Mouse (Mus musculus): ENCODE data around the gene Rad51b.
"Not testable (repeated sequence)": the region's sequence is repeated elsewhere in the genome, so short reads cannot be mapped to it uniquely, and the experiment has no call there.

The Rad51b gene

GRCm38 (mm10) chr12:79317339-79317738, 20.3 kb downstream of the Rad51b start:
- TF ChIP-seq NANOG (IDR thresholded peaks at IDR 0.05; ENCODE audit: borderline replicate concordance, low read length) (no peak), CTCF (conservative IDR thresholded peaks at IDR 0.05; ENCODE audit: low read length) (no peak), POU5F1 (IDR thresholded peaks at IDR 0.05; ENCODE audit: borderline replicate concordance, low read length) (no peak)
- H3K36me3 ChIP-seq (ENCODE audit: insufficient read depth, low read length): peaks cover 14% of the 10 kb centered on the region
- H3K9me3 ChIP-seq (ENCODE audit: low read length): no peaks in the 10 kb centered on the region
- no peaks in the 10 kb centered on the region for H3K27me3 ChIP-seq (ENCODE audit: insufficient read depth, low read length)
- peaks cover 2% of the 10 kb centered on the region; the same call in 1 of the 2 replicates for H3K4me1 ChIP-seq (replicated peaks; ENCODE audit: low read depth, low read length)
- no peak overlapping the region for H3K4me3 ChIP-seq (replicated peaks; ENCODE audit: low read length)

- Histone ChIP-seq H3K4me3 (replicated peaks; ENCODE audit: low read length) (no peak overlapping the region), H3K4me1 (replicated peaks; ENCODE audit: low read depth, low read length) (0 out of 2 replicates have a peak, but pooled peaks cover 2% of the 10 kb centered on the region), H3K36me3 (ENCODE audit: insufficient read depth, low read length) (peaks cover 12% of the 10 kb centered on the region), H3K9me3 (ENCODE audit: low read length) (no peaks in the 10 kb centered on the region), H3K27me3 (ENCODE audit: insufficient read depth, low read length) (no peaks in the 10 kb centered on the region)
- TF ChIP-seq POU5F1 (IDR thresholded peaks at IDR 0.05; ENCODE audit: borderline replicate concordance, low read length) (no peak), NANOG (IDR thresholded peaks at IDR 0.05; ENCODE audit: borderline replicate concordance, low read length) (no peak), CTCF (conservative IDR thresholded peaks at IDR 0.05; ENCODE audit: low read length) (no peak)
These were observed 23.8 kb downstream of the Rad51b start for GRCm38 (mm10) chr12:79320895-79321294.

GRCm38 (mm10) chr12:79322539-79322938, 25.5 kb downstream of the Rad51b start:
- Histone ChIP-seq H3K4me1 (replicated peaks; ENCODE audit: low read depth, low read length) (peaks cover 15% of the 10 kb centered on the region), H3K36me3 (ENCODE audit: insufficient read depth, low read length) (peaks cover 20% of the 10 kb centered on the region)
- not testable (repeated sequence) for H3K9me3 ChIP-seq (ENCODE audit: low read length); H3K4me3 ChIP-seq (replicated peaks; ENCODE audit: low read length); H3K27me3 ChIP-seq (ENCODE audit: insufficient read depth, low read length)
- peak; percentile 46 for TF ChIP-seq CTCF (conservative IDR thresholded peaks at IDR 0.05; ENCODE audit: low read length)

GRCm38 (mm10) chr12:79326236-79326635, 29.2 kb downstream of the Rad51b start:
- H3K4me1 ChIP-seq (replicated peaks; ENCODE audit: low read depth, low read length): peaks cover 21% of the 10 kb centered on the region
- TF ChIP-seq NANOG (IDR thresholded peaks at IDR 0.05; ENCODE audit: borderline replicate concordance, low read length) (no peak), CTCF (conservative IDR thresholded peaks at IDR 0.05; ENCODE audit: low read length) (no peak), POU5F1 (IDR thresholded peaks at IDR 0.05; ENCODE audit: borderline replicate concordance, low read length) (no peak)
- peaks cover 22% of the 10 kb centered on the region for H3K36me3 ChIP-seq (ENCODE audit: insufficient read depth, low read length)

GRCm38 (mm10) chr12:79326745-79327144, 29.7 kb downstream of the Rad51b start:
- H3K27me3 ChIP-seq (ENCODE audit: insufficient read depth, low read length): no peaks in the 10 kb centered on the region
- no peak for TF ChIP-seq CTCF (conservative IDR thresholded peaks at IDR 0.05; ENCODE audit: low read length)
- no peak for TF ChIP-seq NANOG (IDR thresholded peaks at IDR 0.05; ENCODE audit: borderline replicate concordance, low read length)
- TF ChIP-seq POU5F1 (IDR thresholded peaks at IDR 0.05; ENCODE audit: borderline replicate concordance, low read length): no peak
- no peaks in the 10 kb centered on the region for H3K9me3 ChIP-seq (ENCODE audit: low read length)
- peaks cover 22% of the 10 kb centered on the region for H3K36me3 ChIP-seq (ENCODE audit: insufficient read depth, low read length)
- peaks cover 21% of the 10 kb centered on the region for H3K4me1 ChIP-seq (replicated peaks; ENCODE audit: low read depth, low read length)
- H3K4me3 ChIP-seq (replicated peaks; ENCODE audit: low read length): no peak overlapping the region

More at GRCm38 (mm10) chr12:79326236-79326635, 29.2 kb downstream of the Rad51b start:
- Histone ChIP-seq H3K9me3 (ENCODE audit: low read length) (no peaks in the 10 kb centered on the region), H3K4me3 (replicated peaks; ENCODE audit: low read length) (no peak overlapping the region), H3K27me3 (ENCODE audit: insufficient read depth, low read length) (no peaks in the 10 kb centered on the region)

- H3K36me3 ChIP-seq (ENCODE audit: insufficient read depth, low read length): peaks cover 22% of the 10 kb centered on the region
These were observed 30.8 kb downstream of the Rad51b start for GRCm38 (mm10) chr12:79327868-79328267.

DNA sequence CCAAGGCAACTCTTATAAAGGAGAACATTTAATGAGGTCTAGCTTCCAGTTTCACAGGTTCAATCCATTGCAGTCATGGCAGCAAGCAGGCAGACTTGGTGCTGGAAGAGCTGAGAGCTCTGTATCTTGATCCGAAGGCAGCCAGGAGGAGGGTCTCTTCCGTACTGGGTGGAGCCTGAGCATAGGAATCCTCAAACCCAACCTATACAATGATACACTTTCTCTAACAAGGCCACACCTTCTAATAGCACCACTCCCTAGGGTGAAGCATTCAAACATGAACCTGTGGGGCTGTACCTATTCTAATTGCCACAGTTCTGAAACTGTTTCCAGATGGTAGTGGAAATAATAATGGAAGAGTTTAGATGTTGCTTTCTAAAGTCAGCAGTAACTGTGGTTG, 33.5 kb downstream of the Rad51b start:
- peaks cover 14% of the 10 kb centered on the region for H3K9me3 ChIP-seq (ENCODE audit: low read length)
- H3K36me3 ChIP-seq (ENCODE audit: insufficient read depth, low read length): peaks cover 39% of the 10 kb centered on the region
- TF ChIP-seq NANOG (IDR thresholded peaks at IDR 0.05; ENCODE audit: borderline replicate concordance, low read length) (no peak), POU5F1 (IDR thresholded peaks at IDR 0.05; ENCODE audit: borderline replicate concordance, low read length) (no peak), CTCF (conservative IDR thresholded peaks at IDR 0.05; ENCODE audit: low read length) (no peak)
- no peaks in the 10 kb centered on the region for H3K27me3 ChIP-seq (ENCODE audit: insufficient read depth, low read length)
- H3K4me3 ChIP-seq (replicated peaks; ENCODE audit: low read length): no peak overlapping the region
- H3K4me1 ChIP-seq (replicated peaks; ENCODE audit: low read depth, low read length): peaks cover 21% of the 10 kb centered on the region

More at GRCm38 (mm10) chr12:79327868-79328267, 30.8 kb downstream of the Rad51b start:
- H3K4me3 ChIP-seq (replicated peaks; ENCODE audit: low read length): no peak overlapping the region
- H3K4me1 ChIP-seq (replicated peaks; ENCODE audit: low read depth, low read length): peaks cover 21% of the 10 kb centered on the region
- TF ChIP-seq NANOG (IDR thresholded peaks at IDR 0.05; ENCODE audit: borderline replicate concordance, low read length) (no peak), CTCF (conservative IDR thresholded peaks at IDR 0.05; ENCODE audit: low read length) (no peak), POU5F1 (IDR thresholded peaks at IDR 0.05; ENCODE audit: borderline replicate concordance, low read length) (no peak)
- H3K9me3 ChIP-seq (ENCODE audit: low read length): no peaks in the 10 kb centered on the region
- no peaks in the 10 kb centered on the region for H3K27me3 ChIP-seq (ENCODE audit: insufficient read depth, low read length)

GRCm38 (mm10) chr12:79331722-79332121, 34.6 kb downstream of the Rad51b start:
- H3K27me3 ChIP-seq (ENCODE audit: insufficient read depth, low read length): no peaks in the 10 kb centered on the region
- peaks cover 33% of the 10 kb centered on the region for H3K36me3 ChIP-seq (ENCODE audit: insufficient read depth, low read length)
- no peak overlapping the region for H3K4me3 ChIP-seq (replicated peaks; ENCODE audit: low read length)
- H3K9me3 ChIP-seq (ENCODE audit: low read length): peaks cover 14% of the 10 kb centered on the region
- TF ChIP-seq POU5F1 (IDR thresholded peaks at IDR 0.05; ENCODE audit: borderline replicate concordance, low read length): no peak
- no peak for TF ChIP-seq CTCF (conservative IDR thresholded peaks at IDR 0.05; ENCODE audit: low read length)
- no peak for TF ChIP-seq NANOG (IDR thresholded peaks at IDR 0.05; ENCODE audit: borderline replicate concordance, low read length)
- peaks cover 14% of the 10 kb centered on the region for H3K4me1 ChIP-seq (replicated peaks; ENCODE audit: low read depth, low read length)

GRCm38 (mm10) chr12:79338791-79339190, 41.7 kb downstream of the Rad51b start:
- H3K36me3 ChIP-seq (ENCODE audit: insufficient read depth, low read length): peaks cover 23% of the 10 kb centered on the region
- TF ChIP-seq NANOG (IDR thresholded peaks at IDR 0.05; ENCODE audit: borderline replicate concordance, low read length): no peak
- TF ChIP-seq CTCF (conservative IDR thresholded peaks at IDR 0.05; ENCODE audit: low read length): no peak
- no peak for TF ChIP-seq POU5F1 (IDR thresholded peaks at IDR 0.05; ENCODE audit: borderline replicate concordance, low read length)
- H3K4me1 ChIP-seq (replicated peaks; ENCODE audit: low read depth, low read length): peaks cover 17% of the 10 kb centered on the region
- no peak overlapping the region for H3K4me3 ChIP-seq (replicated peaks; ENCODE audit: low read length)
- H3K27me3 ChIP-seq (ENCODE audit: insufficient read depth, low read length): no peaks in the 10 kb centered on the region
- peaks cover 13% of the 10 kb centered on the region for H3K9me3 ChIP-seq (ENCODE audit: low read length)

All from E14TG2a.4 (cell line).